Mouse (Mus musculus) cerebellum, adult 2 months (tissue): ENCODE data around the gene Ank2. TPM values are rescaled to one million over a fixed set of nuclear protein-coding genes. Genes with fewer than 3 reads are reported as not detected.

Source experiments
- DNase-seq, 2 experiments: peaks; one replicate each; pipeline ENCODE4 v3.0.0; 2021
- H3K27ac ChIP-seq: fragments of 200-500 bp; 2 replicates; pipeline ENCODE4 v1.5.1; 2012; ENCODE audit warnings: low read length, control low read depth, inconsistent platforms; ENCODE audit not compliant: insufficient read depth
- H3K27me3 ChIP-seq: fragments of 200-500 bp; 2 replicates; pipeline ENCODE4 v1.6.1; 2012; ENCODE audit warnings: inconsistent platforms, mild to moderate bottlenecking, low read length, moderate library complexity; ENCODE audit not compliant: control insufficient read depth, insufficient read depth
- H3K4me1 ChIP-seq: fragments of 200-500 bp; 2 replicates; pipeline ENCODE4 v1.6.1; 2011; ENCODE audit warnings: low read length; ENCODE audit not compliant: control insufficient read depth, insufficient read depth
- H3K4me3 ChIP-seq: fragments of 200-500 bp; replicated peaks from 2 replicates; pipeline ENCODE3; 2011; ENCODE audit warnings: mild to moderate bottlenecking, low read depth, low read length, control low read depth; ENCODE audit not compliant: insufficient read depth
- CTCF ChIP-seq: fragments of 200-500 bp; IDR thresholded peaks from 2 replicates; pipeline ENCODE4 v1.5.1; 2011; ENCODE audit warnings: low read depth, mild to moderate bottlenecking, control low read depth, low read length, moderate library complexity, borderline replicate concordance; ENCODE audit not compliant: insufficient read depth
- POLR2A ChIP-seq: fragments of 200-500 bp; IDR thresholded peaks from 2 replicates; pipeline ENCODE4 v1.6.1; 2011; ENCODE audit warnings: low read length, control low read depth, borderline replicate concordance; ENCODE audit not compliant: insufficient read depth
- WGBS: fragments of 180-500 bp; shearing (Covaris S2); methylation state at CpG from one replicate; pipeline ENCODE4 v1.1.7; 2018; 5-methylcytosine and 5-hydroxymethylcytosine counted together
- polyA plus RNA-seq: library from polyadenylated mRNA; depleted of rRNA; stranded (reverse); fragments of >200 nt; gene quantifications from 2 replicates; pipeline ENCODE4 v1.2.3, GENCODE M21; 2012

The Ank2 gene
- polyA plus RNA-seq, 1 experiment, result 457 TPM

DNA sequence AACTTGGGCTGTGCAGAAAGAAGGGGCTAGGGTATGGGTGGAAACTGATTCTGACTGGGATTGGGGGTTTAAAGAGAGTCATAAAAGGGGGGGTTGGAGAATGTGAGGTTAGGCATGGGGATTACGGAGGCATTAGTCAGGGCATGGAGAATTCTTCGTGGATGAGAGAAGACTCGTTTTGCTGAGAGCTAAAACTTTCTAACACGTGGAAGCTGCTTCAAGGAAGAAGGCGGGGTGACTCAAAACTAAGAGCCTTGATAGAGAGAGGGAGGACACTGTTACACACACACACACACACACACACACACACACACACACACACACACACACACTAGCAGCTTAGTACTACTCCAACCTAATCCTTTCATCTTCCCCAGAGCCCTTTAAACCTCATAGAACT, 463.0 kb downstream of the Ank2 start:
- Histone ChIP-seq H3K4me1 (no peaks in the 10 kb centered on the region; the same call in 1 of the 2 replicates), H3K4me3 (no peak overlapping the region), H3K27ac (no peak overlapping the region), H3K27me3 (no peaks in the 10 kb centered on the region)
- WGBS, result 80% methylated on average over 5 of the region's 5 CpGs
- no peak for DNase-seq
- TF ChIP-seq CTCF, result no peak
- no peak for TF ChIP-seq POLR2A

DNA sequence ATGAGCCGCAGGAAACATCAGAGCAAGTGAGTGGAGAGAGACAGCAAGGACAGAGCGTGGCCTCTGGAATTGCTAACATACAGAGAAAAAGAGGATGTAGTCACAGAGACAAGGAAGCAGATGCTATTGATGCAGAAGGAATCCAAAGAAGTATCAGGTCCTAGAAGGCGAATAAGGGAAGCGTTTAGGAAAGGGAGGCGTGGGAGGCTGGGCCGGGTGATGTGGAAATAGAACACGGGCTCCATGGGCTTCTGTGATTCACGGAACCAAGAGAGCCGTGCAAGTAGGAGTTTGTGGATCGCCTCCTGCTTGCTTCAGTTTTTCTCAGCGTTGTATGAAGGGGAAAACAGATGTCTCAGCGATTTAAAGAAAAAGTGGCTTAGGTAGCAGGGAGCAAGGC, 463.6 kb downstream of the Ank2 start:
- H3K27me3 ChIP-seq, result no peaks in the 10 kb centered on the region
- no peak overlapping the region for H3K27ac ChIP-seq
- 92% methylated on average over 12 of the region's 12 CpGs for WGBS
- no peaks in the 10 kb centered on the region; the same call in 1 of the 2 replicates for H3K4me1 ChIP-seq
- TF ChIP-seq POLR2A (no peak), CTCF (no peak)
- H3K4me3 ChIP-seq, result no peak overlapping the region
- DNase-seq, result no peak

DNA sequence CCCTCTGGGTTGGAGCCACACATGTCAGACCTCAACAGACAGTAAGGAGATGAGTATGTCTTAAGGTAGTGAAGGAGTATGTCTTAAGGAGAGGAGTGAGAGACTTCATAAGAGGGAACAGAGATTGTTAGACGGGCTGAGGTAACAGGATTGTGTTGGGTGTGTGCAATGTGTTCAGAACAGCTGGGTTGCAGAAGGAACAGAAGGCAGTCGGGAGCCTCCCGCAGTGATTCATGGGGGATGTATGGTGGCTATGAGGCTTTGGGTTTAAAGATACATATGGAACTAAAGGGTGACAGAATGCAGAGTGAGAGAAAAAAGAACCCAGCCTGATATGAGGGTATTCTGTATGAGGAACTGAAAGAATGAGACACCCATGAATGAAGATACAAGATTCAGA, 464.2 kb downstream of the Ank2 start:
- Histone ChIP-seq H3K27ac (no peak overlapping the region), H3K4me1 (no peaks in the 10 kb centered on the region; the same call in 1 of the 2 replicates), H3K4me3 (no peak overlapping the region), H3K27me3 (no peaks in the 10 kb centered on the region)
- 67% methylated on average over 3 of the region's 3 CpGs for WGBS
- DNase-seq, result no peak
- TF ChIP-seq POLR2A (no peak), CTCF (no peak)

DNA sequence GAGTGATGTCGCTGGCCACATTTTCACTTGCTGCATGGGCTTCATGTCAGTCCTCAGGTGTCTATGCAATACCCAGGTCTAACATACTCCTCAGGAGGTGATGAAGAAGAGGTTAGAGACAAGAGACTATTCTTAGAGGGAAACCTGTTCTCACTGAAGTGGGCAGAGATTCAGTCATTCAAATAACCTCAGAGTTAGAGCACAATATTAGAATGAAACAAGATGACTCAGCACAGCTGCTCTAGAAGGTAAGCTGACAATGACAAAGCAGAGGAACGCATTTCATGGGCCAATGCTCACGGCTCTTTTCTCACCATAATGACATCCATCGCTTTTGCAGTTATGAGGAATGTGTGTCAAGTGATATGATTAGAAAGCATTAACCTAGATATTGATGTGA, 475.2 kb downstream of the Ank2 start:
- Histone ChIP-seq H3K4me1 (no peaks in the 10 kb centered on the region), H3K27me3 (no peaks in the 10 kb centered on the region), H3K27ac (no peak overlapping the region), H3K4me3 (no peak overlapping the region)
- no peak for DNase-seq
- 82% methylated on average over 4 of the region's 4 CpGs for WGBS
- TF ChIP-seq CTCF (no peak), POLR2A (no peak)

DNA sequence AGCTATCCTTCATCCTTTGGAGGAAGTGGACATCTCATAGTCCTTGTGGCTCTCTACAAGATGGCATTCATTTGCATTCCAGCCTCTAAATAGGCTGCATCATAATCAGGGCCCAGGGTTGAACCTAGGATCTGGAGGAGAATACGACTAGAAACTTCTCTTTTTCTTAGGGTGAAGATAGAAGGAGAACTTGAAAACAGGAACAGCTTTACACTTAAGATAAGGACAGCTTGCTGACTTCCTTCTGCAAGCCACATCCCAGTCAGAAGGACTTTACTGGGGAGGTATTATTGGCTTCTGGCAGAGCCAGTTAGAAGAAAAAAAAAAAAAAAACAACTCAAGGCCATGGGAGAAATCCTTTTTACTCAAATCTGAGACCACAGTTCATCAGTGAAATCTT, 479.0 kb downstream of the Ank2 start:
- Histone ChIP-seq H3K27me3 (no peaks in the 10 kb centered on the region), H3K4me3 (no peak overlapping the region), H3K4me1 (no peaks in the 10 kb centered on the region), H3K27ac (no peak overlapping the region)
- no peak for TF ChIP-seq CTCF
- no peak for TF ChIP-seq POLR2A
- WGBS, result 82% methylated on average over 1 of the region's 1 CpGs
- no peak for DNase-seq

DNA sequence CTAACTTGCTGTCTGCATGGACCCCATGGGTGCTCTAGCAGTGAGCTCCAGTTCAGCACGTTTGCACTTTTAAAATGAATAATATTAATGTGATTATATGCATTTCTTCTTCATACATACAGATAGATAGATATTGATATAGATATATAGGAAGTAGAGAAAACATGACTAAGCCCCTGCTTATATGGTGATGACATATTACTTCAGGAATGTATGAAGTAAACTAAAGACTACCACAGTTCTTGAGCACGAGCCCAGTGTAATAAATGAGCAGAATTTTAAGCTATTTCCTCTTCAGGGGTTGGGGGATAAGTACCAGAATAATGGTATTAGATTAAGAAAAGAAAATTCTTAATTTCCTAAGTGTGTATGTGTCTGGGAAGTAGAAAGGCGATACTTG, 479.4 kb downstream of the Ank2 start:
- TF ChIP-seq CTCF (no peak), POLR2A (no peak)
- Histone ChIP-seq H3K4me3 (no peak overlapping the region), H3K27ac (no peak overlapping the region), H3K27me3 (no peaks in the 10 kb centered on the region), H3K4me1 (no peaks in the 10 kb centered on the region)
- DNase-seq, result no peak
- 81% methylated on average over 3 of the region's 3 CpGs for WGBS

DNA sequence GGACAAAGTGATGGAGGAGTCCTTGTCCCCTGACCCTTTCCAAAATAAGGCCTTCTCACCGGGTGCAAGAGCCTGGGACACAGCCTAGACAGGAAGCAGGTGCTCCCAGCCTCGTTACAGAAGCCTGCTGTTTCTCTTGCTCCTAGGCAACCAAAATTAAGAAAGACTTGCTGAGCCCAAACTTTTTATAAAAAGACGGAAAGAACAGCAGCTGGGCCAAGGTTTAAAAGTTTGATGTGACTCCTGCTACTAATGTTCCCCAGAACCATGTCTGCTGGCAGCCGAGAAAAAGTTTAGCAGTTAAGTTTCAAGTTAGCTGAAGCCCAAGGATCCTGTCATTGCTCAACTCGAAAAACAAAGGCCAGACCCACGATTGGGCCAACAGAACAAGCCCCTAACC, 480.0 kb downstream of the Ank2 start:
- H3K4me1 ChIP-seq, result no peaks in the 10 kb centered on the region; the same call in 1 of the 2 replicates
- 27% methylated on average over 6 of the region's 6 CpGs for WGBS
- DNase-seq, result no peak
- no peak overlapping the region for H3K27ac ChIP-seq
- no peaks in the 10 kb centered on the region for H3K27me3 ChIP-seq
- TF ChIP-seq CTCF, result no peak
- no peak for TF ChIP-seq POLR2A
- no peak overlapping the region for H3K4me3 ChIP-seq

DNA sequence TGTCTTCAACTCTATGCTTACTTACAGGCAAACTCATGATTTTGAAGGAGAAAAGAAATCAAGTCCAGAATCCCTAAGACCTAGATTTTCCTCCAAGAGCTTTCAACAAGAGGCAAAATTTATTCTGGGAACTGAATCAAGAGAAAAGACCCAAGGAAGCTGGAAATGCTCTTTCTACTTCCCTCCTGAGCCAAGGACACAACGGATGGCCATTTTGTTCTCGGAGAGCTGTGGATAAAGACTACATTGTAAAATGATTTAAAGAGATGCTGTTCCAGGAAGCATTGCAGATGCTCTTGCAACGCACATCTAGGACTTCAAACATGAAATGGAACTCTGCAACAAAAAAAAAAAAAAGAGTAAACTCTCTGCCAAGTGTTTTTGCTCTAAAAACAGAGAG, 481.6 kb downstream of the Ank2 start:
- DNase-seq, result no peak
- Histone ChIP-seq H3K4me3 (no peak overlapping the region), H3K4me1 (no peaks in the 10 kb centered on the region; the same call in 1 of the 2 replicates), H3K27me3 (no peaks in the 10 kb centered on the region), H3K27ac (no peak overlapping the region)
- TF ChIP-seq CTCF (no peak), POLR2A (no peak)
- 48% methylated on average over 3 of the region's 3 CpGs for WGBS
